Mouse (Mus musculus) forebrain, embryonic 11.5 days (tissue): ENCODE measurements around the gene Arpp21. TPM values are rescaled to one million over a fixed set of nuclear protein-coding genes. Genes with fewer than 3 reads are reported as not detected.

ENCODE experiments used
- ATAC-seq: fragments of 200-750 bp; cut with Nextera tagmentation; replicated peaks from 2 replicates; pipeline ENCODE4 v1.8.0; 2017; ENCODE audit warnings: moderate TSS enrichment; ENCODE audit not compliant: low FRiP score
- DNase-seq: peaks from one replicate; pipeline ENCODE4 v3.0.0-alpha.2; 2017; ENCODE audit warnings: low spot score
- H3K27ac ChIP-seq: fragments of 300-500 bp; sonication (generic); 2 replicates; pipeline ENCODE4 v1.5.1; 2014; ENCODE audit warnings: low read depth, low read length
- H3K27me3 ChIP-seq: fragments of 300-500 bp; sonication (generic); 2 replicates; pipeline ENCODE4 v1.6.1; 2014; ENCODE audit warnings: mild to moderate bottlenecking, low read length, mixed read lengths; ENCODE audit not compliant: control insufficient read depth, insufficient read depth
- H3K36me3 ChIP-seq: fragments of 300-500 bp; sonication (generic); 2 replicates; pipeline ENCODE4 v1.6.1; 2014; ENCODE audit warnings: mild to moderate bottlenecking, low read length, moderate library complexity, mixed read lengths; ENCODE audit not compliant: control insufficient read depth, insufficient read depth
- H3K4me1 ChIP-seq: fragments of 300-500 bp; sonication (generic); replicated peaks from 2 replicates; pipeline ENCODE4 v1.6.1; 2014; ENCODE audit warnings: low read length, mixed read lengths; ENCODE audit not compliant: control insufficient read depth, insufficient read depth
- H3K4me2 ChIP-seq: fragments of 300-500 bp; sonication (generic); 2 replicates; pipeline ENCODE4 v1.6.1; 2014; ENCODE audit warnings: low read depth, mild to moderate bottlenecking, low read length, moderate library complexity, mixed read lengths; ENCODE audit not compliant: severe bottlenecking
- H3K4me3 ChIP-seq: fragments of 300-500 bp; sonication (generic); 2 replicates; pipeline ENCODE4 v1.5.1; 2014; ENCODE audit warnings: low read depth, low read length
- H3K9ac ChIP-seq: fragments of 300-500 bp; sonication (generic); 2 replicates; pipeline ENCODE4 v1.6.1; 2014; ENCODE audit warnings: low read length
- H3K9me3 ChIP-seq: fragments of 300-500 bp; sonication (generic); 2 replicates; pipeline ENCODE4 v1.6.1; 2016; ENCODE audit warnings: low read length, mixed read lengths; ENCODE audit not compliant: control insufficient read depth
- WGBS: fragments of 180-500 bp; shearing (Covaris S2); extraction: QIAGEN DNeasy Blood & Tissue Kit; methylation state at CpG from one replicate; pipeline ENCODE4 v1.1.7; 2014; 5-methylcytosine and 5-hydroxymethylcytosine counted together
- microRNA-seq: library from miRNA; unstranded; fragments of <30 nt; microRNA quantifications from one replicate; pipeline ENCODE4, GENCODE M21; 2016; ENCODE audit not compliant: insufficient number of aligned reads
- polyA plus RNA-seq: library from polyadenylated mRNA; unstranded; fragments of >200 nt; fragmentation: Nextera tagmentation; extraction: Ambion mirVana; gene quantifications from 2 replicates; pipeline ENCODE4 v1.2.1, GENCODE M21; 2014

Arpp21 gene
- polyA plus RNA-seq, 1 experiment from 2014 or later: 2.1 TPM

DNA sequence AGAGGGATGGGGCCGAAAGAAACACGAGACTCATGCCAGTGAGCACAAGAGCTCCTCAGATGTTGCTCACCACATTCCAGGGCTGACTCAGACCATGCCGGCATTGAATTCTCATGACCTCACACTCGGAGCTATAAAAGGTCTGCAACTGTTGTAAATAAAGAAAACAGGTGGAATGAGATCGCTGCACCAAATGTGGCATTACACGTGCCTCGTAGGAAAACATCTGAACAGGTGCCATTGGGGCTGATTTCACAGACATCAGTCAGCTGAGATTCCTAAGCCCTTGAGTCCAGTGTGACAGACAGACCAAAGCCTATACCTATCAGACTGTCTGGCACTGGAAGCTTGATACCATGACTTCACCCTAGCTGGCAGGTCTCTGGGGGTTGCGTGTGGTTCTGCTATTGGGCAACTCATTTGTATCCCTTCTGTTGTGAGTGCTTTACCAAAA lies 212.1 kb downstream of the Arpp21 start:
- Histone ChIP-seq H3K4me2 (no peak overlapping the region), H3K4me3 (no peak overlapping the region), H3K36me3 (no peaks in the 10 kb centered on the region), H3K9me3 (no peaks in the 10 kb centered on the region), H3K27me3 (no peaks in the 10 kb centered on the region), H3K27ac (no peak overlapping the region), H3K9ac (no peak overlapping the region), H3K4me1 (no peaks in the 10 kb centered on the region)
- DNase-seq: no peak
- ATAC-seq: no peak
- 87% methylated on average over 8 of the region's 8 CpGs for WGBS

DNA sequence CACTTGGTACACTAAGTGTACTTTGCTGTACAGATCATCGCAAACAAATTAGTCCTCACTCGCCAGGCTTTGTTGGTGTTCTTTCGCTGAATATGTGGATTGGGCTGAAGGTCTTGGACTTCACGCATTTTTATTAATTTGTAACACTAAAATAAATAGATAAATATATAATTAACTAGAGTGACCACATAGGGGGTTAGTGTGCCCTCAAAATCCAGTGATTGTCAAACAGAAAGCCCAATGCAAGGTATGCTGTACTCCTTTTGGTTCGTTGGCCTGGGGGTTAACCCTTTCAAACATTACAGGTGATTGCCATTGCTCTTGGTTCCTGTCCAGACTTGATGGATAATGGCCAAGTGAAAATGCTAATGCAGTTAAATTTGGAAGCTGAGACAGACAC lies 212.6 kb downstream of the Arpp21 start:
- H3K4me3 ChIP-seq: no peak overlapping the region
- ATAC-seq (no peak), DNase-seq (no peak)
- no peaks in the 10 kb centered on the region for H3K36me3 ChIP-seq
- H3K9ac ChIP-seq: no peak overlapping the region
- H3K27ac ChIP-seq: no peak overlapping the region
- no peaks in the 10 kb centered on the region for H3K4me1 ChIP-seq
- H3K9me3 ChIP-seq: no peaks in the 10 kb centered on the region
- H3K4me2 ChIP-seq: no peak overlapping the region
- no peaks in the 10 kb centered on the region for H3K27me3 ChIP-seq
- WGBS: 91% methylated on average over 5 of the region's 5 CpGs

Small RNAs within 50 kb of the gene (microRNA-seq; reads per million reads assigned to microRNA genes)
- gene Mir128-2: 76.6 reads per million, percentile 31 among the genes with 10 or more reads in this experiment
